ENCODE assay signal across 9 mouse cellular contexts in genomic region chr10:52383022-52383421, GRCm38 (mm10). TPM values are rescaled to one million over a fixed set of nuclear protein-coding genes. Genes with fewer than 3 reads are reported as not detected.
A peak's percentile ranks its signal among the peaks of the same experiment; 100 is the strongest.
DNase-seq lines count a peak whose midpoint lies in the region; ATAC-seq lines count a peak whose summit lies in the region.
"Had no signal": no experiment of that assay in that cellular context is flagged by ENCODE, and none has a peak within 500 bp of the region (broad histone marks: within the 10 kb centered on the region; RNA-seq: fewer than 3 reads in every experiment).

No protein-coding gene starts in this region.

- H3K9ac ChIP-seq in limb, embryonic 15.5 days: no peak overlapping the region

- no peaks in the 10 kb centered on the region for H3K27me3 ChIP-seq in megakaryocyte, embryonic 14.5 days (replicated peaks)
- no peaks in the 10 kb centered on the region for H3K27me3 ChIP-seq in limb, embryonic 15.5 days

- WGBS in limb, embryonic 15.5 days: 69% methylated on average over 6 of the region's 6 CpGs

- ATAC-seq in megakaryocyte, adult 5-6 weeks (ENCODE audit: poor library complexity, severe bottlenecking): no peak
- no peak for ATAC-seq in limb, embryonic 15.5 days (ENCODE audit: insufficient number of reproducible peaks, low FRiP score, low TSS enrichment, low read depth)

- H3K27ac ChIP-seq in limb, embryonic 15.5 days: peak overlapping the region; percentile 97

- H3K4me2 ChIP-seq in limb, embryonic 15.5 days: peak overlapping the region; percentile 69

- H3K36me3 ChIP-seq in megakaryocyte, embryonic 14.5 days (replicated peaks; ENCODE audit: low read length): no peaks in the 10 kb centered on the region
- no peaks in the 10 kb centered on the region for H3K36me3 ChIP-seq in limb, embryonic 15.5 days

- DNase-seq in heart, adult 8-10 months (ENCODE audit: low spot score): peak; percentile 22
- DNase-seq in yolk sac, embryonic 10.5 days (ENCODE audit: low spot score): peak; percentile 26
- DNase-seq in urinary bladder, postnatal 4 days (ENCODE audit: low spot score in 2 of 2): no peak
- no peak for DNase-seq in cerebellum, adult 11-12 months
- DNase-seq in ovary, postnatal 10 days (ENCODE audit: low spot score): no peak
- DNase-seq: adrenal gland, postnatal 25 days had no signal

- peak overlapping the region; percentile 99 for H3K4me3 ChIP-seq in megakaryocyte, embryonic 14.5 days (replicated peaks)
- peak overlapping the region; percentile 89; the same call in 1 of the 2 replicates for H3K4me3 ChIP-seq in limb, embryonic 15.5 days

- peaks cover 46% of the 10 kb centered on the region for H3K4me1 ChIP-seq in megakaryocyte, embryonic 14.5 days
- H3K4me1 ChIP-seq in limb, embryonic 15.5 days: peaks cover 11% of the 10 kb centered on the region

- H3K9me3 ChIP-seq in megakaryocyte, embryonic 14.5 days: no peaks in the 10 kb centered on the region
- no peaks in the 10 kb centered on the region for H3K9me3 ChIP-seq in limb, embryonic 15.5 days

RNA-seq across cellular contexts. Expression of gene Gopc, which starts 1.1 kb away (rescaled TPM):
- 1.0 and 1.2 TPM in 2 replicates for polyA plus RNA-seq in megakaryocyte, embryonic 14.5 days (2012; ENCODE audit: insufficient read depth, low replicate concordance)
- total RNA-seq in megakaryocyte, adult 5-6 weeks (2015): 15.8 and 17.0 TPM in 2 replicates
- total RNA-seq in megakaryocyte, adult 5-6 weeks (2017): 17.4 and 19.8 TPM in 2 replicates
- total RNA-seq in heart, adult 8-10 months (2022): 10 to 100 TPM; 10.8 to 12.2 (median 11.1) TPM
- 18.6 and 23.5 TPM in 2 replicates for polyA plus RNA-seq in limb, embryonic 15.5 days (2015; fragmentation: Nextera tagmentation; extraction: Ambion mirVana)

RNA-seq across cellular contexts. Expression of gene Nepn, which starts 5.8 kb away (rescaled TPM):
- polyA plus RNA-seq in megakaryocyte, embryonic 14.5 days (2012; ENCODE audit: insufficient read depth, low replicate concordance): not detected in 2 replicates
- total RNA-seq in megakaryocyte, adult 5-6 weeks (2015): not detected in 2 replicates
- total RNA-seq in megakaryocyte, adult 5-6 weeks (2017): not detected in 2 replicates
- total RNA-seq in heart, adult 8-10 months (2022): under 1 TPM; 0.28 to 0.80 (median 0.49) TPM
- not detected in 2 replicates for polyA plus RNA-seq in limb, embryonic 15.5 days (2015; fragmentation: Nextera tagmentation; extraction: Ambion mirVana)

RNA-seq across cellular contexts. Expression of gene Gm26741, which starts 24.5 kb away (rescaled TPM):
- polyA plus RNA-seq in megakaryocyte, embryonic 14.5 days (2012; ENCODE audit: insufficient read depth, low replicate concordance): not detected in 2 replicates
- not detected in 2 replicates for total RNA-seq in megakaryocyte, adult 5-6 weeks (2015)
- not detected in 2 replicates for total RNA-seq in megakaryocyte, adult 5-6 weeks (2017)
- total RNA-seq in heart, adult 8-10 months (2022): not detected
- not detected in 2 replicates for polyA plus RNA-seq in limb, embryonic 15.5 days (2015; fragmentation: Nextera tagmentation; extraction: Ambion mirVana)
- total RNA-seq: adrenal gland, postnatal 25 days had no signal

RNA-seq across cellular contexts. Expression of gene Nus1, which starts 34.3 kb away (rescaled TPM):
- polyA plus RNA-seq in megakaryocyte, embryonic 14.5 days (2012; ENCODE audit: insufficient read depth, low replicate concordance): 12.7 and 17.5 TPM in 2 replicates
- 22.0 and 22.7 TPM in 2 replicates for total RNA-seq in megakaryocyte, adult 5-6 weeks (2015)
- 18.7 and 19.6 TPM in 2 replicates for total RNA-seq in megakaryocyte, adult 5-6 weeks (2017)
- 10 to 100 TPM; 30.4 to 43.0 (median 36.2) TPM for total RNA-seq in heart, adult 8-10 months (2022)
- polyA plus RNA-seq in limb, embryonic 15.5 days (2015; fragmentation: Nextera tagmentation; extraction: Ambion mirVana): 12.3 and 15.8 TPM in 2 replicates

Comparison
In these comparisons a context has a peak if more than half of its experiments do, and no peak if none do; other contexts are left out.
1. DNase-seq: peak in heart, adult 8-10 months (single experiment) and yolk sac, embryonic 10.5 days (single experiment); none in urinary bladder, postnatal 4 days (0 of 2), cerebellum, adult 11-12 months (single experiment) and ovary, postnatal 10 days (single experiment).